Mouse (Mus musculus) layer of hippocampus, postnatal 25 days (tissue): Measurements from ENCODE around the gene 1700067P10Rik. TPM values are rescaled to one million over a fixed set of nuclear protein-coding genes. Genes with fewer than 3 reads are reported as not detected.

Source experiments
- DNase-seq, 2 experiments: peaks; one replicate each; pipeline ENCODE4 v3.0.0; 2022; ENCODE audit warnings: mixed read lengths in 2 of 2, low spot score in 1 of 2; ENCODE audit errors: extremely low spot score in 1 of 2
- total RNA-seq, 2 experiments: library from RNA; stranded (reverse); gene quantifications; 2 replicates each; pipeline ENCODE4 v1.2.3; 2021

1700067P10Rik gene
- not detected for total RNA-seq

DNA sequence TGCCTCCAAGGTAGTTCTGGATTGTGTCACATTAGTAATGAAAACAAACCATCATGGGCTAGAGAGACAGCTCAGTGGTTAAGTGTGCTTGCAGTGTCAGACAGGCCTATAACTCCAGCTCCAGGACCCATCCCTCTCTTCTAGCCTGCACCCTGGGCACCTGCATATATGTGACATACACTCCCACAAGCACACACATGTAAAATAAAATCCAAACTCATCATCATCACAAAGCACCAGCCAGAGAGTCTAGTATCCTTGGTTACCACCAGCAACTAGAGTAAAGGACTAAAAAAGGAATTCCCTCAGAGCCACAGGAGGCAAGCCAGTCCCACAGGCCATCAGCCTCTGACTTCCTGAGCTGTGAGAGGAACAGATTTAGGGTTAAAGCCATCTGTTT is at the start of gene 1700067P10Rik:
Gene 1700067P10Rik, plus strand, starts transcription at position 301 of the 400 bp plus-strand sequence.
- no peak for DNase-seq

DNA sequence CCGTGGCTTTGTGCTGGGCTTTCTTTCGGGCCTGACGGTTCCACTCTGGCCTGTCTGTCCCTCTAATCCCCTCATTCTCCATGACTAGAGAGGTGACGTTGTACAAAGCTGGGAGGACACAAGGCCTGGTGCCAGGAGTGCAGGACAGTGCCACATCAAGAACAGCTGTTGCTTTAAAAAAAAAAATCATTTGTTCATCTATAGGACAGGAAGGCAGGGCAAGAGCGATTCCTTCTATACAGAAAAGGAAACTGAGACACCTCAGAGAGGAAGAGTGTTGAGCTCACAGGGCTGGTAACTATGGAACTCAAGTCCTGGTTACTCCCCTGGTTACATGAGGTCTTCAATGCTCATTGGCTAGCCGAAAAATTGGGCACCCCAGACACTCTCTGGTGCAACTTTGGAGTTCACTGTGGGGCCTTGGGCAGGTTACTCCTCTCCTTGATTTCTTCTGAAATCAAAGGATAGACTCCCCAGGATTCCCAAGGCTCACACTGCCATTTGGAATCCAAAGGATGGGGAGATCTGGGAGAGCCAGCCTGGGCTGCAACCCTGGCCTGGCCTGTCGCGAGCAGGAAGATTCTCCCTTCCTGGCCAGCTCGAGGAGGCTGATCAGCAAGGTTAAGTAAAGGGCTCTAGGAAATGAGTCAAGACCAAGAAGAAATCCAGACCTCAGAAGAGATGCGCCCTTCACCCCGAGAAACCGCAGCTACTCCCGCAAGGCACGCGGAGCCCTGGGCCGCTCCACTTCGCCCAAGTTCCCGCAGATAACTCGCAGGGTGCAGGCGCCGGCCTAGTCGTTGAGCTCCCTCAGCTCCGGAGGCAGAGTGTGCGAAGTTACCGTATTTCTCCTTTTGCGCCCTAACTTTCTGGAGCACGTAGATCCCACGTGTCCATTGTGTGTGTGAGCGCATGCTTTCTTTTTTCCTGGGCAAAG is 47.5 kb upstream of the 1700067P10Rik start:
- DNase-seq: peak in 1 of 2 experiments; percentile 34

DNA sequence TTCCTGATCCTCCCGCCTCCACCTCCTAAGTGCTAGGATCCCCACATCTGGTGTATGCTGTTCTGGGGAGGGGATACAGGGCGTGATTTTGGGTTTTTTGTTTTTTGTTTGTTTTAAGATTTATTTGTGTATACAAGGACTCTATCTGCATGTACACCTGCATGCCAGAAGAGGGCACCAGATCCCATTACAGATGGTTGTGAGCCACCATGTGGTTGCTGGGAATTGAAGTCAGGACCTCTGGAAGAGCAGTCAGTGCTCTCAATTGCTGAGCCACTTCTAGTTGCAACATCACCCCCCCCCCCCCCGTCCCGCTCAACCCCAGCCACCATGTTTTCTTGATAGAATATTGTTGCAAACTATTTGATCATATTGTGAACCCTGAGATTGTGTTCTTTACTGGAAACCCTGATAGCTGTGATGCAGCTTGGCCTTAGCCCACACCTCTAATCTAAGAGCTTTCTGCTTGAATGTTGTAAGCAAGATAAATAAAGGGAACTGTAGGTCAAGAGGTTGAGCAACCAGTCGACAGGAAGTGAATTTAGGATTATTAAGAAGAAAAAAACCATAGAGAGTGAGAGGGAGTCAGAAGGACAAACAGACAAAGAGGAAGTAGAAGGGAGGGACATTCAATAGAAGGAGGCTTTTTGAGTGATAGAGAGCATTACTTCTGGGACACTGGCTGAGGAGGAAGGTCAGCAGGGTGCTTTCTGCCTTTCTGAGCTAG is 45.8 kb upstream of the 1700067P10Rik start:
- no peak for DNase-seq

DNA sequence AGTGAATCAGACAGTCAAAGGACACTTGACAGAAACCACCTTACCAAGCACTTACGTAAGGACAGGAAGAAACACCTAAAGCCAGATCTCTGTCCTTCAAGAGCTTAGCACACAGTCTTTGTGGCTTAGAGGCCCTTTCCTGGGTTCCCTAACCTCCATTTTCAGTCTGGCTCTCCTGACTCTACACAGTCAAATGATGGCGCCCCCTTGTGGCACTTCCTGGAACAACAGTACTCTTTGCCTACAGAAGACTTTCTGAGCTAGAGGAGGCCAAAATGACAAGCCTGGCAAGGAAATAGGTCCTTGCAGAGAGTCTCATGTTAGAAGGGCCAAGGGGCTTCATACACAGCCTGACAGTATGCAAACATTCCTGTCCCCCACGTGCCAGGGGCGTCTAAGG is 43.5 kb upstream of the 1700067P10Rik start:
- peak in 1 of 2 experiments; percentile 84 for DNase-seq

DNA sequence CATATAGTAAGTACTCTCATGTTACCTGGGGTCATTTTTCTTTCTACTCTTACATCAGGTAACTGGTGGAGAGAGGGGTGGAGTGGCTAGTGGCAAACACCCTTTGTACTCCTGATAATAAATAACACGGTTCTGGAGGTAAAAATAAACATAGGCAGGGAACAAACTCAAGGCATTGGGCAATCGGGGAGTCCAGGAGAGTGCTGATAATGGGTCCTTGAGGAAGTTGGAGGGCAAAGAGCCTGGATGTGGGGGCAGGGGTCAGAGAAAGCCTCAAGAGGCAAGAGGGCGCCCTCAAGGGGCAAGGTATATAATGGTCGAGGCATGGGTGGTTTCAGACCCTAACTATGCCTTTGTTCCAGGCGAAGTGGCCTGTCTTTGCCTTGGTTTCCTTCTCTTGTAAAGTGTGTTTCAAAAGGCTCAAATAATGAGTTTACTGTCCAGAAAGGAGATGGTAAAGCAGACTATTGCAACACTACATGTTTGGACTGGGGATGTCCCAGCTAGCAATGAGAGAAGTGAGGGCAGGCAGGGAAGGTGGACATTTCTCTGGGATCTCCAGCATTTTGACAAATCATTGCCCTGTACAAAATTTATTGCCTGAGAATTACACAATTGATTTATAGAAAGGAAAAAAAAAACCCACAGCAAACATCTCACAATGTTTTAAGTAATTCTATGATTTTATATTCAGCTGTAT is 37.3 kb upstream of the 1700067P10Rik start:
- no peak for DNase-seq

DNA sequence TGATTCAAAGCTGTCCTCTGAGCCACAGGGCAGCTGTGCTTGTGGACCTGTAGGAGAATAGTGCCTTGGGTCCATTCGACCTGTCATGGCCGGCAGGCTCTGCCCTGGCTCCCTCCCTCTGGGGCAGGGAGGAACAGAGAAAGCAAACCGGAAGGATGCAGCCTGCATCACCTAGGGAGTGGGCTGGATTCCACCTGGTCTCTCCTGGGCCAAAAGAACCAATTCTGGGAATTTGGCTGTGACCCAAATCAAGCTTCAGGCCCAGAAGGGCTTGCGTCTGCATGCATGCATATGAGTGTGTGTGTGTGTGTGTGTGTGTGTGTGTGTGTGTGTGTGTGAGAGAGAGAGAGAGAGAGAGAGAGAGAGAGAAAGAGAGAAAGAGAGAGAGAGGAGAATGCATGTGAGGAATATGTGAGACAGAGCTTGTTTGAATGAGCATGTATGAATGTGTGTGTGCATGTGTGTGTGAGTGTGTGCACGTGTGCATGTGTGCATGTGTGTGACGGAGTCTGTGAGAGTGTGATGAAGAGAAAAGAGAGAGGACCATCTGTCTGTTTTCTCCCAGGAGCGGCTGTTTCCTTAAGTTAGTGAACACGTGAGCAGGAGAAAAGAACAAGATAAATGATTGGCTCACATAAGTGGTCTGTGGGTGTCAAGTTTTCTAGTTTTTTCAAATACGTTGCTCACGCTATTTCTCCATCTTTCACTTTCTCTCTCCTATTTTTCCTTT is 36.6 kb upstream of the 1700067P10Rik start:
- no peak for DNase-seq

DNA sequence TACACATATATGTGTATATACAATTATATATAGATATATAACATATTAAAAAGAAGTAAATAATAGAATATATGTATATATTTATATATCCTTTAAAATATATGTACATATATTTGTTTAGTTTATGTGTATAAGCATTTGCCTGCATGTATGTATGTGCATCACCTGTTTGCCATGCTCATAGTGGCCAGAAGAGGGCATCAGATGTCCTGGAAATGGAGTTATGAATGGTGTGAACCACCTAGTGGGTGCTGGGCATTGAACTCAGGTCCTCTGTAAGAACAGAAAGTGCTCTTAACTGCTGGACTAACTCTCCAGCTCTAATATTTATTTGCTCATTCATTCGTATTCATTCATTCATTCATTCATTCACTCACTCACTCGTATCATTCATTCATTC is 35.5 kb upstream of the 1700067P10Rik start:
- no peak for DNase-seq

DNA sequence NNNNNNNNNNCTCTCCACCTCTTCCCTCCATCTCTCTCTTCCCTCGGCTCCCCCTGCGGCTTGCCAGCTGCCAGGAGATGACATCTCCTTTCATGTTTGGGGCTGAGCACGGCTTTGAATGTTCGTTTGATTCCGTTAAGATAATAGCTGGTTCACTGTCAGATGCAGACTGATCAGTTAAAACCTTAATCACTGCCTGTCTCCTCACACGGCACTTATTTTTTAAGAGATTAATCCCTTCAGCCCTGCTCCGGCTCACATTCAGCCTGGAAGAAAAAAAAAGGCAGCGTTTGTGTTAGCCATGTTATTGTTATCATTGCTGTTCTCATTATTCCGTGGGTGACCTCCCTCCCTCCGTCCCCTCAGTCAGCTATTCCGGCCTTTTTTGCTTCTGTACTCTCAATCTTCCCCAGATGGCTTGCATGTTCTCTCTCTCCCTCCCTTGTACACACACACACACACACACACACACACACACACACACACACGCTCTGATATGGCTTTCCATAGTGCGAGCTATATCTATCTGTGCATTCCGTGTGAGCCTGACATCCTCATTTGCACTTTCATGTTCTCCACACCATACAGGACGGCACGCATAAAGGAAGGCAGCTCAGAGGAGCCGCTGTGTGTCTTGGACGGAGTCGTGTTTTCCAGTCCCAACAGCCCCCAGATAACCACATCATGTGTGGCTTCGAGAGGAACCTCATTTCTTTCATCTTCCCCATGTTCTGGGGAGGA is 33.9 kb upstream of the 1700067P10Rik start:
- DNase-seq: no peak

DNA sequence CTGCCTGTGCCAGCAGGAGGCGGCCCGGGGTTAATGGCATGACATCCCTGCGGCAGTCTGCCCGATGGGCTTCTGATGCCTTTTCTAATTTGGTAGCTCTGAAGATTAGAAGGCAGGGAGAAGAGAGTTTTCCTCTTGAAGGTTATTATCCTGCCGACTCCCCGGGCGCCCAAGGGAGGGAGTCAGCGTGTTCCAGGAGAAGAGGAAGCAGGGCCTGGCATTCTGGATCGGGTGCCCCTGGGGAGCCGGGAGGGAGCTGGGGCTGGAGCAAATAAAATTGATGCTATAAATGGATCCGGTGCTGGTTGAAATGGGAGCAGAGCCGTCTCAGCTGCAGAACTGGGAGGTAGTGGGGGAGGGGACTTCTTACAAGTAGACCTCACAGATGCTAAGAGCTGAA is 31.7 kb upstream of the 1700067P10Rik start:
- DNase-seq: no peak

DNA sequence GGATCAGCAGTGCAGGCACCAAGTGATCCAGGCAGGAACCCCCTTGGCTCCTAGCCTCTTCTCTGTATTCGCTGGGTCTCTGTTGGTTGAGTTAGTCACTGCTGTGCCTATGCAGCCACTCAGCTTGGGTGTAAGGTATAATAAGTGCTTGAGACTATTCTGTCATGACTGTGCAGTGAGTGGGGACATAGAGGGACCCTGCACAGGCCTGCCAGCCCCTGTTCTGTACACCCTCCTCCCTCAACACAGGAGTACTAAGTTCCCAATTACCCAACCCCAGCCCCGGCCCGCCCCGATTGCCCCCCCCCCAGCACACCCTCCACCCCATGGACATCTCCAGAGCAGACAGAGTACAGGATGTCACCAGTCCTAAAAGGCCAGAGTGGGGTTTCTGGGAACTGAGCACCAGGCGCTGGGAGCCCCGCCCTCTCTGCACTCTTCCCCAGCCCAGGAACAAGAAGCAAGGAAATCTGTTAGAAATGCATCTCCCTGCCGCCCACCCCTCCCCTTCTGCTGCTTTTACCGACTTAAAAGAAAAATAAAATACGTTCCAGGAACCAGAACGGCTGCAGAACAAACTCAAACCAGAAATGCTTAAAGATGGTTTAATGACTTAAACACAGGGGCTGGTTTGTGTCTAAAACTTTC is 24.8 kb upstream of the 1700067P10Rik start:
- no peak for DNase-seq

DNA sequence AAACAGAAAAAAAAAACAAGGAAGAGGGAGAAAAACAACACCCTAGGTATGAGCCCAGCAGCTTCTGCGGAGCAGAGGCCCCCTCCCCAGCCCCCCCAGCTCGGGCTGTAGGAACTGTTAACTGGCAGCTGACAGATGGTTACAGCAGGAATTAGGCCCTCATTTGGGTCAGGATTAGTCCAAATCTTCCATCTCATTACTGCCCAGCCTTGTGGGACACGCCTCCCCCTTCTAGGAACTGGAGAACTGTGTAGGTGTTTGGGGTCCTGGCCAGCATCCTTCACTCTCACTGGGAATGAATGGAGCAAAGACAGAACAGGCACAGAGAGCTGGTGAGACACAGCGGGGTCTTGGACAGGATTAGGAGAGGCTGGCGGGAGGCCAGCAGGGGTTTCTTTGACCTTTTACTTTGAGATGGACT is 24.0 kb upstream of the 1700067P10Rik start:
- DNase-seq: no peak

DNA sequence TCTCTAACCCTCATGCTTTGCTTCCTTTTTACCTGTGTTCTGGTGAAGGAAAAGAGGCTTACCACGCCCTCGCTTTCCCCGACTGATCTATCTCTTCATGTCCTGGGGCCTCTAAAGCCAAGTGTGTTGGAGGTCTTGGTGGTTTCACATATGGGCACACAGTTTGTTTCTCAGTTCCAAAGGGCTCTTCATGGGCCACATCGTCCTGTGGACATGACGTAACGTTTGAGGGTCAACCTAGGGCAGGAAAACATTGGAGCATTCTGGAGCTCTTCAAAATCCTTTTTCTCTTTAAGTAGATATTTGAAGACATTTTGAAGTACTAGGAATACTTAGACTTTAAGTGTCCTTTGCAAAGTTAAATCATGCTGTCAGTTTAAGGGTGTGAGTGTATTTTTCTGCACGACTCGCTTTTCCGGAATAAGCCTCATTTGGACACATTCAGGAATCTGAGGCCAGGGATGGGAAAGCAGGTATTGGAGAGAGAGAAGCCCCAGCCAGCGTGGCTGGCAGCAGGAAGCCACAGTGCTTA is 22.0 kb upstream of the 1700067P10Rik start:
- no peak for DNase-seq

DNA sequence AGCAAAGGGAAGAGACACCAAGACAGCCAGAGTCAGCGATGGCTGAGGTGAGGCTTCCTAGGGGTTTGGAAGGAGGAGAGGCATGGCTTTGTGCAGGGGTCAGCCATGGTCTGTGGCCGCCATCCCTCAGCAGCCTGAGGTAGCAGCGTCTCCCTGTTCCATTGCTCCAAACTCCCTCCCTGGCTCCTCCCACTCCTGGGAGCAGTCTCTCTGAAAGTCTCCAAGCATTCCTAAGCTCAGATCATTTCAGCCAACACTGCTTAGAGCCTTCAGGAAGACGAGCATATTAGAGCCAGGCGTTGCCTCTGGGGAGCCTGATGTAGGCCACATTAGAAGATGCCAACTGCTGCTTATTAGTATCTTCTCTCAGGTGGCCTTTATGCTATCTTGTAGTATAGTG is 21.4 kb upstream of the 1700067P10Rik start:
- DNase-seq: no peak

DNA sequence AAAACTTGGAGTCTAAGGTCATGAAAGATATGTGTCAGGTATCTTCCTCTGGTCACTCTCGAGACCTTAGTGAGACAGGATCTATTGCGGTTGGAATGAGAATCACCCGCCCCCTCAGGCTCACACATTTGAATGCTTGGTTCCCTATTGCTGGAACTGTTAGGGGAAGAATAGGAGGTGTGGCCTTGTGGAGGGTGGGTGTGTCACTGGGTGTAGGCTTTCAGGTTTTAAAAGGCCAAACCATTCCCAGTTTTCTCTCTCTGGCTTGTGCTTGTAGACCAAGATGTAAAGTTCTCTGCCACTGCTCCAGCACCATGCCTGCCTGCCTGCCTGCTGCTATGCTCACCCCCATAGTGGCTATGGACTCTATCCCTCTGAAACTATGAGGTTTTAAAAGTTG is 8.5 kb upstream of the 1700067P10Rik start:
- no peak for DNase-seq

DNA sequence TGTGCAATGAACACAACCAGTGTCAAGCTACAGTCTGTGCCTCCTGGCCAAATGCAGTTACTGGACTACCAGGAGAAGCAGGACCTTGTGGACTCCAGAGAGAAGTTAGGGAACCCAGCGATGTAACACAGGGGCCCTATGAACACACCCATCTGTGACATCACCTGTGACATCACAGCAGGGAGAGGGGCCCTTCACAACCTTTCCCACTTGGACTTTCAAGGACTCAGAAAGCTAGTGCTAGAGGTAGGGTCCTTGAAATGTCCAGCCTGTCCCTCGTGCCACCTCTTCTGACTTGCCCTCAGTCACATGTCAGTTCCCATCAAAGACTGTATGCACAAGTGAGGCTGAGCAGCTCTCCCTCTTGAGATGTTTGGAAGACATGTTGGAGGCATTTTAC is 327 bp downstream of the 1700067P10Rik start:
- DNase-seq: no peak

DNA sequence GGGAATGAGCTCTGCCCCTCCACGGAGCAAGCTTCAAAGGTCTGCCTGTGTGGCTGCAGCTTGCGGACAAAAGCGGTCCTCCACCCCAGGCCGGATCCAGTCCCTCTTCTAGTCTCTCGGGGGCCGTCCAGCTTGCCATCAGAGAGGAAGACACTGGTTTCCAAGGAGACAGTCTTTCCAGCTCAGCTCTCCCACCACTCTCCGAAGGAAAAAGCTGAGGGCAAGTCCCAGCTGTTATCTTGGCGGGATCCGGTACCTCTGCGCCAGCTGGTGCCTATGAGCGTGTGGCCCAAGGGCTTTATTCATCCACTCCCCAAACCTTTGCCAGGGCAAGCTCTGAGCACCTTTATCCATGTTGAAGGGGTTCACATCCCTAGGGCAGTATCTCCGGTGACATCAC is 1.2 kb downstream of the 1700067P10Rik start:
- DNase-seq: no peak

DNA sequence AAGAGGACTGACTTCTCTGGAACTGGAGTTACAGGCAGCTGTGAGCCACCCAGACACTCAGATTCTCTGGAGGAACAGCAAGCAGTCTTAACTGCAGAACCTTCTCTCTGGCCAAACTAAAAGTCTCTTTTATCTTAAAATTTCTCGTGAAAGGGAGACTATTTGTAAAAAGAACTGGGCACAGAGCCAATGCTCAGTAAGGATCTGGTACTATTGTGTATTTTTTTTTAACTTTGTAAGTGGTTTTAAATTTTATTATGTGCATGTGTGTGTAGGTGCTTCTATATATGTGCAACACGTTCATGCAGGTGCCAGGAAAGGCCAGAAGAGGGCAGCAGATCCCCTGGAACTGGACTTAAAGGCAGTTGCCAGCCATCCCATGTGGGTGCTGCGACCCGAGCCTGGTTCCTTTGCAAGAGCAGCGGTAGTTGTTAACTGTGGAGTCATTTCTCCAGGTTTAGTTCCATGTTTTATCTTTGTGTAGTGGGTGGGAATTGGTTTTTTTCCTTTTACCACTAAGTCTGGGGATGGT is 4.2 kb downstream of the 1700067P10Rik start:
- DNase-seq: no peak

DNA sequence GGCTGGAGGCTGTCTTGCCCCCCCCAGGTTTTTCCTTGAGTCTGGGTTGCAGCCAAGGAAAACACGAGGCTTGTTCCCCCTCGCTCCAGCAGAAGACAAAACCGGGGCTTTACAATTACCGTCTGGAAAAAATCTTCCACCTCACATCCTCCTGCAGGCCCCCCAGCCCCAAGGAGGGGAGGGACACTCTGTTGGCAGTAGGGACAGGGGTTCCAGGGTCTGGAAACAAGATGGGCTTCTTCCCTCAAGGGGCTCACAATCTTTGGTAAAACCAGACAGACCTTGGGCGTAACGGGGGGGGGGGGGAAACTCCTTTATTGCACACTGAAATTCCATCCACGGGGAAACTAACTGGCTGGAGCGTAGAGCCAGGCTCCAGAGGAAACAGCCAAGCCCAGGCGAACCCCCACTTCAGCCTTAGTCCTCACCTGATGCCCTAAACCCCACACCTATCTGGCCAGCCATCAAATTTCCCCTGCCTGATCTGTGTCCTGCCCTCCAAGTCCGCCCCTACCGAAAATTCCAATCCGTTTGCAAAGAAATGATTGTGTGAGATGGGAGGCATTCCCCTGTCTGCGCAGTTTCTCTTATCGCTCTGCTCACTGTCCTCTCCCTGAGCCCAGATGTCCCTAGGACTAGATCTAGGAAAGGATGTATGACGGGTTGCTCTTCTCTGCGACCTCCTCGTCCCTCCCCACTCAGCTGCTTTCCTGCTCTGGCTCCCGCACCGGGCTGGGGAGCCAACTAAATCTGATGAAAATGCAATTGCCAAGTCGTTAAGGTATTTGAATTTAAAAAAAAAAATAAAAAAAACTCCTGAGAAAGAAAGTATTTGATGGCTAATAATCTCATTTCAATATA is 5.9 kb downstream of the 1700067P10Rik start:
- no peak for DNase-seq
